Mouse (Mus musculus) heart, postnatal 0 days (tissue): ENCODE data around the gene Lpar2. TPM values are rescaled to one million over a fixed set of nuclear protein-coding genes. Genes with fewer than 3 reads are reported as not detected.

Source experiments
- ATAC-seq: fragments of 200-750 bp; cut with Nextera tagmentation; 2 replicates; pipeline ENCODE4 v1.8.0; 2017; ENCODE audit warnings: low read depth, moderate number of reproducible peaks, moderate library complexity; ENCODE audit not compliant: insufficient read depth
- DNase-seq: peaks from one replicate; pipeline ENCODE4 v3.0.0-alpha.2; 2016; ENCODE audit warnings: low spot score
- H3K27ac ChIP-seq: fragments of 300-500 bp; sonication (generic); 2 replicates; pipeline ENCODE4 v1.5.1; 2014; ENCODE audit warnings: low read depth, mild to moderate bottlenecking
- H3K27me3 ChIP-seq: fragments of 300-500 bp; sonication (generic); 2 replicates; pipeline ENCODE4 v1.6.1; 2014; ENCODE audit warnings: low read length, mixed read lengths; ENCODE audit not compliant: control insufficient read depth, insufficient read depth
- H3K36me3 ChIP-seq: fragments of 300-500 bp; sonication (generic); replicated peaks from 2 replicates; pipeline ENCODE4 v1.6.1; 2014; ENCODE audit warnings: low read length, mixed read lengths; ENCODE audit not compliant: control insufficient read depth, insufficient read depth
- H3K4me1 ChIP-seq: fragments of 300-500 bp; sonication (generic); 2 replicates; pipeline ENCODE4 v1.6.1; 2014; ENCODE audit warnings: antibody characterized with exemption; ENCODE audit not compliant: control insufficient read depth, insufficient read depth
- H3K4me2 ChIP-seq: fragments of 300-500 bp; sonication (generic); 2 replicates; pipeline ENCODE4 v1.6.1; 2014; ENCODE audit warnings: low read depth, mild to moderate bottlenecking, low read length, moderate library complexity
- H3K4me3 ChIP-seq: fragments of 300-500 bp; sonication (generic); 2 replicates; pipeline ENCODE4 v1.5.1; 2014; ENCODE audit warnings: low read depth, low read length
- H3K9ac ChIP-seq: fragments of 300-500 bp; sonication (generic); replicated peaks from 2 replicates; pipeline ENCODE4 v1.6.1; 2014; ENCODE audit warnings: low read depth, low read length, mixed read lengths
- H3K9me3 ChIP-seq: fragments of 300-500 bp; sonication (generic); replicated peaks from 2 replicates; pipeline ENCODE4 v1.6.1; 2016; ENCODE audit warnings: low read length; ENCODE audit not compliant: control insufficient read depth
- CTCF ChIP-seq: IDR thresholded peaks from 2 replicates; pipeline ENCODE4 v1.5.1; 2016; ENCODE audit warnings: antibody characterized with exemption, control low read depth, low read depth
- EP300 ChIP-seq: IDR thresholded peaks from 2 replicates; pipeline ENCODE4 v1.6.1; 2016; ENCODE audit warnings: antibody characterized with exemption, low read depth
- WGBS: fragments of 180-500 bp; shearing (Covaris S2); extraction: QIAGEN DNeasy Blood & Tissue Kit; methylation state at CpG from one replicate; pipeline ENCODE4 v1.1.7; 2014; 5-methylcytosine and 5-hydroxymethylcytosine counted together
- polyA plus RNA-seq: library from polyadenylated mRNA; unstranded; fragments of >200 nt; fragmentation: Nextera tagmentation; extraction: Ambion mirVana; gene quantifications from 2 replicates; pipeline ENCODE4 v1.2.1, GENCODE M21; 2015
- total RNA-seq: library from RNA; depleted of rRNA; stranded (reverse); fragments of >200 nt; gene quantifications from 2 replicates; pipeline ENCODE4 v1.2.3, GENCODE M21; 2014; ENCODE audit warnings: low replicate concordance

Lpar2 gene
- total and polyA plus RNA-seq, 2 experiments from 2014 or later: 0.10 to 0.50 TPM

GRCm38 (mm10) chr8:69837057-69837682 lies 14.9 kb downstream of the Lpar2 start:
- Histone ChIP-seq H3K4me1 (peaks cover 4% of the 10 kb centered on the region; the same call in 1 of the 2 replicates), H3K36me3 (no peaks in the 10 kb centered on the region), H3K9ac (no peak overlapping the region), H3K27me3 (no peaks in the 10 kb centered on the region), H3K9me3 (no peaks in the 10 kb centered on the region), H3K4me3 (no peak overlapping the region), H3K4me2 (no peak overlapping the region), H3K27ac (no peak overlapping the region)
- ATAC-seq (no peak), DNase-seq (no peak)
- 60% methylated on average over 8 of the region's 8 CpGs for WGBS
- TF ChIP-seq EP300 (no peak), CTCF (no peak)

- no peaks in the 10 kb centered on the region for H3K36me3 ChIP-seq
- H3K4me3 ChIP-seq: no peak overlapping the region
- no peaks in the 10 kb centered on the region for H3K9me3 ChIP-seq
- TF ChIP-seq CTCF: no peak
- no peak for TF ChIP-seq EP300
- H3K27ac ChIP-seq: no peak overlapping the region
- no peaks in the 10 kb centered on the region for H3K27me3 ChIP-seq
- ATAC-seq (no peak), DNase-seq (no peak)
- peaks cover 7% of the 10 kb centered on the region; the same call in 1 of the 2 replicates for H3K4me1 ChIP-seq
- 78% methylated on average over 3 of the region's 3 CpGs for WGBS
- no peak overlapping the region for H3K9ac ChIP-seq
- H3K4me2 ChIP-seq: no peak overlapping the region
Observed at GRCm38 (mm10) chr8:69847167-69848065, 25.2 kb downstream of the Lpar2 start.

GRCm38 (mm10) chr8:69848951-69849350 lies 26.7 kb downstream of the Lpar2 start:
- ATAC-seq: peak; percentile 91
- peak overlapping the region; percentile 58; the same call in 1 of the 2 replicates for H3K27ac ChIP-seq

DNA sequence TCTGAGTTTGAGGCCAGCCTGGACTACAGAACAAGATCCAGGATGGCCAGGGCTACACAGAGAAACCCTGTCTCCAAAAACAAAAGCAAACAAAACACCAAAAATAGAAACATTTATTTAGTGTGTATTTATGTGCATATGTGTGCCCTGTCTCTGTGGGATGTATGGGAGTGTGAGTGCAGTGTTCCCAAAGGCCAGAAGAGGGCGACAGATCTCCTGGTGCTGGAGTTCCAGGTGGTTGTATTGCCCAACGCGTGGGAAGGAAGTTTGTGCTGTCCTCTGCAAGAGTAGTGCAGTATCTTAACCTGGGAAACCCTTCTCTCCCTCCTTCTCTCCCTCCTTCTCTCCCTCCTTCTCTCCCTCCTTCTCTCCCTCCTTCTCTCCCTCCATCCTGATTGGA lies 27.7 kb downstream of the Lpar2 start:
- no peak overlapping the region for H3K9ac ChIP-seq
- H3K4me2 ChIP-seq: no peak overlapping the region
- H3K4me1 ChIP-seq: peaks cover 7% of the 10 kb centered on the region; the same call in 1 of the 2 replicates
- no peaks in the 10 kb centered on the region for H3K9me3 ChIP-seq
- TF ChIP-seq EP300: no peak
- peak; percentile 20 for TF ChIP-seq CTCF
- no peaks in the 10 kb centered on the region for H3K27me3 ChIP-seq
- no peak overlapping the region for H3K4me3 ChIP-seq
- no peak overlapping the region for H3K27ac ChIP-seq
- no peak for DNase-seq
- H3K36me3 ChIP-seq: no peaks in the 10 kb centered on the region
- ATAC-seq: no peak
- WGBS: 39% methylated on average over 3 of the region's 3 CpGs

More at GRCm38 (mm10) chr8:69848951-69849350, 26.7 kb downstream of the Lpar2 start:
- DNase-seq: peak; percentile 85
- no peak overlapping the region for H3K4me3 ChIP-seq
- no peaks in the 10 kb centered on the region for H3K9me3 ChIP-seq
- H3K9ac ChIP-seq: no peak overlapping the region
- no peak overlapping the region for H3K4me2 ChIP-seq
- H3K4me1 ChIP-seq: peaks cover 7% of the 10 kb centered on the region; the same call in 1 of the 2 replicates
- H3K36me3 ChIP-seq: no peaks in the 10 kb centered on the region
- TF ChIP-seq CTCF (no peak), EP300 (no peak)
- no peaks in the 10 kb centered on the region for H3K27me3 ChIP-seq
- WGBS: 25% methylated on average over 8 of the region's 8 CpGs

GRCm38 (mm10) chr8:69850926-69851506 lies 28.8 kb downstream of the Lpar2 start:
- Histone ChIP-seq H3K27ac (no peak overlapping the region), H3K9ac (no peak overlapping the region), H3K36me3 (no peaks in the 10 kb centered on the region), H3K4me3 (no peak overlapping the region), H3K27me3 (no peaks in the 10 kb centered on the region), H3K9me3 (no peaks in the 10 kb centered on the region), H3K4me2 (no peak overlapping the region), H3K4me1 (peaks cover 7% of the 10 kb centered on the region; the same call in 1 of the 2 replicates)
- WGBS: 74% methylated on average over 7 of the region's 7 CpGs
- ATAC-seq (no peak), DNase-seq (no peak)
- TF ChIP-seq EP300: no peak
- TF ChIP-seq CTCF: no peak
